Mouse (Mus musculus): Measurements from ENCODE around the gene Tbxa2r. TPM values are rescaled to one million over a fixed set of nuclear protein-coding genes. Genes with fewer than 3 reads are reported as not detected.

The Tbxa2r gene
- polyA plus RNA-seq, 1 experiment from 2014 or later, result 2.4 TPM

- H3K9ac ChIP-seq (ENCODE audit: low read length), result no peak overlapping the region
- DNase-seq (ENCODE audit: low spot score, missing footprints) (no peak), ATAC-seq (ENCODE audit: low FRiP score) (peak; percentile 66)
- H3K4me3 ChIP-seq (ENCODE audit: low read depth, low read length), result no peak overlapping the region
- H3K27ac ChIP-seq (ENCODE audit: low read depth, low read length), result no peak overlapping the region
- H3K36me3 ChIP-seq (ENCODE audit: control insufficient read depth, insufficient read depth, low read length), result peaks cover 21% of the 10 kb centered on the region
- H3K27me3 ChIP-seq (ENCODE audit: control insufficient read depth, insufficient read depth, low read length), result no peaks in the 10 kb centered on the region
- peaks cover 10% of the 10 kb centered on the region for H3K4me1 ChIP-seq (ENCODE audit: control insufficient read depth, insufficient read depth, low read length)
- H3K4me2 ChIP-seq, result no peak overlapping the region
- 29% methylated on average over 9 of the region's 9 CpGs for WGBS
- no peaks in the 10 kb centered on the region for H3K9me3 ChIP-seq (ENCODE audit: control insufficient read depth, low read length)
These were observed 23.8 kb upstream of the Tbxa2r start for GRCm38 (mm10) chr10:81304597-81305238.

- Histone ChIP-seq H3K9ac (ENCODE audit: low read length) (no peak overlapping the region), H3K4me3 (ENCODE audit: low read depth, low read length) (no peak overlapping the region), H3K27ac (ENCODE audit: low read depth, low read length) (no peak overlapping the region), H3K27me3 (ENCODE audit: control insufficient read depth, insufficient read depth, low read length) (no peaks in the 10 kb centered on the region), H3K36me3 (ENCODE audit: control insufficient read depth, insufficient read depth, low read length) (peaks cover 21% of the 10 kb centered on the region), H3K4me2 (no peak overlapping the region), H3K9me3 (ENCODE audit: control insufficient read depth, low read length) (no peaks in the 10 kb centered on the region), H3K4me1 (ENCODE audit: control insufficient read depth, insufficient read depth, low read length) (peaks cover 10% of the 10 kb centered on the region)
- no peak for ATAC-seq (ENCODE audit: low FRiP score)
- DNase-seq (ENCODE audit: low spot score, missing footprints), result no peak
- WGBS, result 95% methylated on average over 14 of the region's 14 CpGs
These were observed 22.9 kb upstream of the Tbxa2r start for GRCm38 (mm10) chr10:81305663-81306062.

- Histone ChIP-seq H3K27ac (ENCODE audit: low read depth, low read length) (no peak overlapping the region), H3K9me3 (ENCODE audit: control insufficient read depth, low read length) (no peaks in the 10 kb centered on the region), H3K4me2 (no peak overlapping the region), H3K4me1 (ENCODE audit: control insufficient read depth, insufficient read depth, low read length) (peaks cover 10% of the 10 kb centered on the region), H3K27me3 (ENCODE audit: control insufficient read depth, insufficient read depth, low read length) (no peaks in the 10 kb centered on the region), H3K9ac (ENCODE audit: low read length) (no peak overlapping the region), H3K4me3 (ENCODE audit: low read depth, low read length) (no peak overlapping the region), H3K36me3 (ENCODE audit: control insufficient read depth, insufficient read depth, low read length) (peaks cover 21% of the 10 kb centered on the region)
- WGBS, result 99% methylated on average over 12 of the region's 12 CpGs
- ATAC-seq (ENCODE audit: low FRiP score) (no peak), DNase-seq (ENCODE audit: low spot score, missing footprints) (no peak)
These were observed 22.3 kb upstream of the Tbxa2r start for GRCm38 (mm10) chr10:81306173-81306668.

GRCm38 (mm10) chr10:81306837-81307682, 21.5 kb upstream of the Tbxa2r start:
- H3K4me2 ChIP-seq, result no peak overlapping the region
- DNase-seq (ENCODE audit: low spot score, missing footprints) (no peak), ATAC-seq (ENCODE audit: low FRiP score) (no peak)
- H3K27me3 ChIP-seq (ENCODE audit: control insufficient read depth, insufficient read depth, low read length), result no peaks in the 10 kb centered on the region
- no peak overlapping the region for H3K4me3 ChIP-seq (ENCODE audit: low read depth, low read length)
- peaks cover 6% of the 10 kb centered on the region; the same call in 1 of the 2 replicates for H3K4me1 ChIP-seq (ENCODE audit: control insufficient read depth, insufficient read depth, low read length)
- no peak overlapping the region for H3K27ac ChIP-seq (ENCODE audit: low read depth, low read length)
- H3K9ac ChIP-seq (ENCODE audit: low read length), result no peak overlapping the region
- 94% methylated on average over 21 of the region's 21 CpGs for WGBS
- peaks cover 29% of the 10 kb centered on the region for H3K36me3 ChIP-seq (ENCODE audit: control insufficient read depth, insufficient read depth, low read length)
- H3K9me3 ChIP-seq (ENCODE audit: control insufficient read depth, low read length), result no peaks in the 10 kb centered on the region

DNA sequence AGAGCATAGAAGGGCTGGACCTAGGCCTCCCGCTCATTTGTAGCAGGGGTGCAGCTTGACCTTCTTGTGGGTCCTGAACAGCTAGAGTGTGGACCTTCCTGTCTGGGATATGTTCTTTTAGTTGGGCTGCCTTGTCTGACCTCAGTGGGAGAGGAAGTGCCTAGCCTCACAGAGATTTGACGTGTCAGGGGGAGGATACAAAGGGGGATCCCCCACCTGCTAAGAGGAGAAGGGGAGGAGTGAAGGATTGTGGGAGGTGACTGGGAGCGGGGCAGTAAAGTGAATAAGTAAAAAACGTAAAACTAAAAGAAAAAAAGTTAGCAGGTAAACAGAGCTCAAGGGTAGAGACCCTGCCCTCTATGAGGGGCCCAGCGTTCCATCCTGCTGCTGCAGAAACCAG, 19.0 kb upstream of the Tbxa2r start:
- Histone ChIP-seq H3K4me3 (ENCODE audit: low read depth, low read length) (no peak overlapping the region), H3K36me3 (ENCODE audit: control insufficient read depth, insufficient read depth, low read length) (peaks cover 34% of the 10 kb centered on the region), H3K27ac (ENCODE audit: low read depth, low read length) (no peak overlapping the region), H3K9me3 (ENCODE audit: control insufficient read depth, low read length) (no peaks in the 10 kb centered on the region), H3K4me2 (no peak overlapping the region), H3K27me3 (ENCODE audit: control insufficient read depth, insufficient read depth, low read length) (no peaks in the 10 kb centered on the region), H3K4me1 (ENCODE audit: control insufficient read depth, insufficient read depth, low read length) (peaks cover 1% of the 10 kb centered on the region; the same call in 1 of the 2 replicates), H3K9ac (ENCODE audit: low read length) (no peak overlapping the region)
- DNase-seq (ENCODE audit: low spot score, missing footprints), result no peak
- 91% methylated on average over 5 of the region's 5 CpGs for WGBS
- no peak for ATAC-seq (ENCODE audit: low FRiP score)

DNA sequence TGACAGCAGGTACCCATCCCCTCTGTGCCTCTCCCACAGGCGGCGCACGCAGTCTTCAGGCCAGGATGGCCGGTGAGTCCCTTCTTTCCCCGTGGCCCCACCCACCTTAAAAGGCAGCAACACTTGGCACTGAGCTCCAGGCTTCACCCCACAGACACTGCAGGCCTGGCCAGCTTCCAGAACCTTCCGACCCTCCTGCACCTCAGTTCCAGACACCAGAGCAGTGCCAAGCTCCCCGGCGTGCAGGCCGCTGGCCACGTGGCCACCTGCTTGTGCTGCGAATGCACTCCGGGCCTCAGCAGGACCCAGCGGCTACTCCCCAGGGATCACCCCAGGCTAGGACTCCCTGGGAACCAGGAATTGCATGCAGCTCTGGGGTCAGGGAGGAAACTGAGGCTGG, 14.9 kb upstream of the Tbxa2r start:
- Histone ChIP-seq H3K4me3 (ENCODE audit: low read depth, low read length) (no peak overlapping the region), H3K27me3 (ENCODE audit: control insufficient read depth, insufficient read depth, low read length) (no peaks in the 10 kb centered on the region; the same call in 1 of the 2 replicates), H3K9ac (ENCODE audit: low read length) (no peak overlapping the region), H3K4me1 (ENCODE audit: control insufficient read depth, insufficient read depth, low read length) (peaks cover 11% of the 10 kb centered on the region), H3K9me3 (ENCODE audit: control insufficient read depth, low read length) (no peaks in the 10 kb centered on the region), H3K27ac (ENCODE audit: low read depth, low read length) (no peak overlapping the region), H3K4me2 (no peak overlapping the region), H3K36me3 (ENCODE audit: control insufficient read depth, insufficient read depth, low read length) (peaks cover 26% of the 10 kb centered on the region)
- ATAC-seq (ENCODE audit: low FRiP score) (no peak), DNase-seq (ENCODE audit: low spot score, missing footprints) (no peak)
- WGBS, result 93% methylated on average over 13 of the region's 13 CpGs

GRCm38 (mm10) chr10:81314201-81314600, 14.3 kb upstream of the Tbxa2r start:
- no peak for ATAC-seq (ENCODE audit: low FRiP score)
- H3K36me3 ChIP-seq (ENCODE audit: control insufficient read depth, insufficient read depth, low read length), result peaks cover 20% of the 10 kb centered on the region

DNA sequence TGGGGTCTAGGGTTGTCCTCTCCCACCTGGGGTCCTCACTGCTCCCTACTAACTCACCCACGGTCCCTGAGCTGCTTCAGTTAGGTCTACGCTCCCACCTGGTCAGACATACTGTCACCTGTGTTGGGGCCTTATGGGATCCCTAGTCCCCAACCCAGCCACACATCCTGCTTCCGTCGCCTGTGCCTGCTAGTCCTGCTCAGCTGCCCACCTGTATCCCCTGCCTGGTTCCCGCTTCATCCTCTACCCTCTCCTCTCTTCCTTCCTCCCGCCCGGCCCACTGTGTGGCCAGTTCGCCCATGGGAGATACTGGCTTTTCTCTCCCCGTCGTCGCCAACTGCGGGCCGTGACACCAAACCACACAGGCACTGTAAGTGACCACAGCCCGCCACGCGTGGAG, 12.9 kb upstream of the Tbxa2r start:
- Histone ChIP-seq H3K36me3 (ENCODE audit: control insufficient read depth, insufficient read depth, low read length) (peaks cover 17% of the 10 kb centered on the region), H3K9ac (ENCODE audit: low read length) (no peak overlapping the region), H3K27me3 (ENCODE audit: control insufficient read depth, insufficient read depth, low read length) (no peaks in the 10 kb centered on the region; the same call in 1 of the 2 replicates), H3K4me3 (ENCODE audit: low read depth, low read length) (no peak overlapping the region), H3K27ac (ENCODE audit: low read depth, low read length) (no peak overlapping the region), H3K4me1 (ENCODE audit: control insufficient read depth, insufficient read depth, low read length) (peaks cover 21% of the 10 kb centered on the region), H3K9me3 (ENCODE audit: control insufficient read depth, low read length) (no peaks in the 10 kb centered on the region), H3K4me2 (no peak overlapping the region)
- ATAC-seq (ENCODE audit: low FRiP score) (no peak), DNase-seq (ENCODE audit: low spot score, missing footprints) (no peak)
- WGBS, result 94% methylated on average over 16 of the region's 16 CpGs

More at GRCm38 (mm10) chr10:81314201-81314600, 14.3 kb upstream of the Tbxa2r start:
- no peak overlapping the region for H3K27ac ChIP-seq (ENCODE audit: low read depth, low read length)
- WGBS, result 84% methylated on average over 7 of the region's 7 CpGs
- no peaks in the 10 kb centered on the region; the same call in 1 of the 2 replicates for H3K27me3 ChIP-seq (ENCODE audit: control insufficient read depth, insufficient read depth, low read length)
- no peak for DNase-seq (ENCODE audit: low spot score, missing footprints)
- H3K4me2 ChIP-seq, result no peak overlapping the region
- no peak overlapping the region for H3K9ac ChIP-seq (ENCODE audit: low read length)
- H3K4me3 ChIP-seq (ENCODE audit: low read depth, low read length), result no peak overlapping the region
- H3K9me3 ChIP-seq (ENCODE audit: control insufficient read depth, low read length), result no peaks in the 10 kb centered on the region
- peaks cover 13% of the 10 kb centered on the region for H3K4me1 ChIP-seq (ENCODE audit: control insufficient read depth, insufficient read depth, low read length)
